Mouse (Mus musculus) G1E-ER4 (cell line): ENCODE data around the gene Bbx. TPM values are rescaled to one million over a fixed set of nuclear protein-coding genes. Genes with fewer than 3 reads are reported as not detected.

Source experiments
- GATA1 ChIP-seq: IDR thresholded peaks from one replicate; pipeline ENCODE4 v1.8.0; 2012; ENCODE audit warnings: low read length, inconsistent platforms
- polyA plus RNA-seq: library from polyadenylated mRNA; stranded (reverse); fragments of >175 nt; gene quantifications from 2 replicates; pipeline ENCODE4 v1.2.3, GENCODE M21; 2012

The Bbx gene
- polyA plus RNA-seq, 1 experiment: 2.6 TPM

DNA sequence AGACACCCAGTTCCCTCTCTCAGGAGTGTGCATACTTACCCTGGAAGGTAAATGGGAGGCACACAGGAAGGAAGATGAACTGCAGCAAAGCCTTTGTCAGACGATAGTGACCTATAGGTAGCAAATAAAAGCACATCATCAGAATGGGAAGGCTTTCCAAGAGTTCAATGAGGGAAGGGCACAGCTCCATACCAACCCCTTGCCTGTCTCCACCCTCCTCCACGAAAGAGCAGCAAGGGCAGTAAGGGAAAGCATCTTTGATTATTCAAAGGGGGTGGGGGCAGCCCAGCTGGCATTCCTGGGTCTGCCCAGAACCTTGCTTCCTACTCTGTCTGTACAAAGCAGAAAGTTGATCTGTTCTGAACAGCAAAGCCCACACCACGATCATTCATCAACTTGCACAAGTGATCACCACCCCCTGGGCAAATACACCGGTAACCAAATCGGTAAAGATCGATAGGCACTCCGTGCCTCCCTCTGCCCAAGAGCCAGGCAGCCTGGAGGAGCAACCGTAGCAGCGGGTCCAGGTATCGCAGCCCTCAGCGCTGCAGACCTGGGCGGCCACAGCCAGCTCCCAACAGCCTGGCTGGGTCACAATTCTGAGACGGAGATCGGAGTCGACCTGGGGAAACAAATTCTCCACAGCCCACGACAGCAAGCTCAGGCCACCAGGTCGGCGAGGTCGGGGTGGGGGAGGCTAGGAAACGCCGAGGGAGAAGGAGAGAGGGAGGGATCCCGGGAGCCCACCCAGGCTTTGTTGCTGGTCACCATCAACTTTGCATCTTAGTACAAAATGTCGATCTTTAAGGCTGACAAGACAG, 3.1 kb downstream of the Bbx start:
- TF ChIP-seq GATA1: no peak

DNA sequence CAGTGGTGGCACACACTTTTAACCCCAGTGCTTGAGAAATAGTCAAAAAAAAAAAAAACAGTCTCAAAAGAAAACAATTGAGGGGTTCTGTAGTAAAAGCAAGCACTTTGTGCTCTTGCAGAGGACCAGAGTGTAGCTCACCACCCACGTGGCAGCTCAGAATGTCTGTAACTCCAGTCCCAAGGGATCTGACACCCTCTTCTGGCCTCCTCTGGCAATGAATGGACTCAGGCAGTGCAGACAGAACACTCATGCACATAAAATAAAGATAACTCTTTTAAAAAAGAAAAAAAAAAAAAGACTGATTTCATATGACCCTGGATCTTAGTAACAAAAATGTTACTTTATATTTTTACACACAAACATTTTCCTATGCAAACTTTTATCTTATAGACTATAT, 12.1 kb downstream of the Bbx start:
- TF ChIP-seq GATA1: no peak

DNA sequence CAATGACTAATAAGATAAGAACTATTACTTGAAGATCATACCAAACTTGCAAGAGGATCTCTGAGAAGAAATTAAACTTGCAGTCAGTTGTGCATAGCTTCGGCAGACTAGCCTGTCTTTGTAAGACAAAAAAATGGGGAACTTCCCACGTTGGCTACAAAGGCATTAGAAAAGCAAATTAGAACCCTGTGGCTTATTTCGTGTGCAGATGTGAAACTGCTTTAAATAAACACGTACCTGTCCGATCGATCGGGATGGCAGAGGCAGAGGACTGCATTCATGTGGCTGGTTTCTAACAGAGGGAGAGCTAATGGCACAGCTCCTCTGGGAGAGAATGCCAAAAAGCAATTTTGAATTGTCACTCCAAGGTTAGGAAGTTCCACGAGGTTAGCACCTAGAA, 16.8 kb downstream of the Bbx start:
- TF ChIP-seq GATA1: no peak

DNA sequence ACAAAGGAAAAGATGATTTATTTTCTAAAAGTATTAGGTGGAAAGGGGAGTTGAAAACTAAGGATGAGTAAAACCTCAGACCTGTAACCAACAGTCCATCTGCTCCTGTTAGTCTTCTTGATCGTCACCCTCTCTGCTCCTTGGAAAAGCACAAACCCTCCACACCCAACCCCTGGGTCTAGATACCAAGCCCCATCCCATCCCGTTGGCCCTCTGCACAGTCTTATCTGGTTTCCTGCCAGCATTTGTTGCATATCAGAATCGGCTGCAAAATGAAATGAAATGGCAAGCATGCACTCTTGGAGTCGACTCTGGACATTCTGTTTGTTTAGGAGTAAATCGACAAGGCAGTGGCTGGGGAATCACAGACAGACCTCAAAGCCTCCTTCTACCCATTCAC, 29.3 kb downstream of the Bbx start:
- no peak for TF ChIP-seq GATA1

DNA sequence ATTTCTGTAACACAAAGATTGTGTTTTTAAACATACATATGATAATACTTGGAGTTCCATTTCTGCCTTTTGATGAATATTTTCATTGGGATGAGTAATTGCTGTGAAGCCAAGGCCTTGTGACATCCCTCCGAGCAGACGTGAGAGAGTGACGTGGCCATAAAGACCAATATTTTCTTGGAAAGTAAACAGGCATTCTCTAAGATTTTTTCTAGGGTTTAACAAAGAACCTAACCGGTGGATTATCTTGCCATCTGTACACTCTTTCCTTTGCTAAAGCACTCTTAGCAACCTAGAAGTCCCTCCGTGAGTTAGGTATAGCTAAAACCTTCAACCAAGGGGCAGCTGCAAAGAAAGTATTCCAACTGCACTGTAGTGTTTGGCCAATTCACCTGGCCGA, 32.4 kb downstream of the Bbx start:
- no peak for TF ChIP-seq GATA1

DNA sequence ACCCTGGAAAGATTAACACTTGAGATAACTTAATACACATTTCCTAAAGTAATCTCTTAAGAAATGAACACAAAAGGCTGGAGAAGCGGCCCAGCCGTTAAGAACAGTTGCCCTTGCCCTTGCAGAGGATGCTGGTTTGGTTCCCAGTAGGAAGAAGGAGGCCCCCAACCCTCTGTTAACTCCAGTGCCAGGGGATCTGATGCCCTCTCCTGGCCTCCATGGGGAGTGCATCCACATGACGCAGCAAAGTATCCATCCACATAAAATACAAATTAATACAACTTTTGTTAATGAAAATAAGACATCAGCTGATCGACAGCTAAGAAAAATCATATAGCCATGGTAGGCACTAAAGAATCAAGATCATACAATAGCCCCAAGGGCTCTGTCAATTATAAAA, 33.6 kb downstream of the Bbx start:
- TF ChIP-seq GATA1: no peak

DNA sequence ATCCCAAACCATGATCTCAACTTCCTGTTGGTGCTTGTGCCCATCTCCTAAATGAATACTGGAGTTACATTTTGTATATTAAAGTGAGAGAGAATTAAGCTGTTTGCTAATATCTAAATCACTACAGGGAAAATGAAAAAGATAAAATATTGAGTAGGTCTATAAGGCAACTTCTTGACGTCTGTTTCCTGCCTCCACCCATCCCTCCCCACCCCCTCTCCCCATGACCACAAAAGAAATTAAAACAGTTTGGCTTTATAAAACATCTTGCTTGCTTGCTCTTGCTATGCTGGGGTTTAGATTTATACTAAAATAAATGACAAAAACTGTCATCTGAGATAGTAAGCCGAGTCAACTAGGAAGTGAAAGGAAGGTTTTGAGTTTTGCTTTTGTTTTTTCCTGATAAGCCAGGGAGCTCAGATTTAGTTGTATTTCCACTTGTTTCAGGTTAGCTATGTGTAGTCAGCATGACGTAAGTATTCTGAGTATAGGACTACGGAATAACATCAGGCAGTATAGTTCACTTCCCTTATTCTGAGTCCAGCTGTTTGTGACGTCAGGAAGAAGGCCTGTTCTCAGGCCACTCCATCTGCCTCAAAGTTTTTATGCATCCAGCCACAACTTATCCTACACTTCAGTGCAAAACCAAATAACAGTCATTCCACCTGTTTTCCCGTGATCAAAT, 36.1 kb downstream of the Bbx start:
- TF ChIP-seq GATA1: no peak

DNA sequence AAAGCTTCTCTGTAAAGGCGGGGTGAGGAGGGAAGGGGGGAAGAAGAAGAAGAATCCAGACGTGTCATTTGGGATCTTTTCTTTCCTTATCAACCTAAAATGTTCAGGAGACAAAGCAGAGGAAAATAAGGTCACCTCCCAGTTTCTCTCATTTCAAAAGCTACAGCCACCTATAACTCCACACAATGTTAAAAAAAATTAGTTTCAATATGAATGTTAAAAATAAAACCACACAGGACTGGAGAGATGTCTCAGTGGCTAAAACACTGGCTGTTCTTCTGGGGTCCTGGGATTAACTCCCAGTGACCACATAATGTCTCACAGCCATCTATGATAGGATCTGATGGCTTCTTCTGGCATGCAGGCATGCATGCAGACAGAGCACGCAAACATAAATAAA, 43.7 kb downstream of the Bbx start:
- TF ChIP-seq GATA1: no peak

DNA sequence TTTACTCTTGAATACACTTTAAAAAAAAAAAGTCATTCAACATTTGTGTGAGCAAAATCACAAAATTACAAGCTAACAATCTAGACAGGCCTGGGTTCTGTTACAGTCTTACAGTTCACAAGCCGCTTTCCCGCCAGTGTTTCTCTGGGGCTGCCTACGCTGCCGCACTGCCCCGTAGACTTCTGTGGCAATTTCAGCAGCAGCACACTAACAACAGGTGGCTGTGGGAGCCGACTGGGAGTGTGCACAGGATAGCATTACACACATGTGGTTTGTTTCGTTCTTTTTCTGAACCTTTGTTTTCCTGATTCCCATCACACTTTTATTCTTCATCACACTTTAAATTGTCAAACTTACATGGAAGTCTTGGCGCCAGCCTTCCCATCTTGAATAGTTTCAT, 48.6 kb downstream of the Bbx start:
- no peak for TF ChIP-seq GATA1

DNA sequence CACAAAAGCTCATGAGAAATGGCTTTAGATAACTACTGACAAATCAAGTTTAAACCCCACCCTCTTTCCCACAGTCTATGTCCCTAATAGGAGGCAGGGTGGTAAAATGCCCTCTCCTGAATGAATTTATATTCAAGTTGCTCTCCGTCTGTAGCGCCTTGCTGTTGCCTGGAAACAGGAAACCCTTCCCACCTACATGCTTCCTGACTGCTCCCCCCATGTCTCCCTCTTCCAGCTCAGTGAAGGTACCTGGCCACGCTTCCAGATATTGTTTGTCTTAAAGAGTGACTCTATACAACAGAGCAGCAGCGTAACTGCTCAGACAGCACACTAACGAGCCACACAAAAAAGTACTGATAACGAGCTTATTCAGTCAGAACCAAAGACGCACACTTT, 50.8 kb downstream of the Bbx start:
- TF ChIP-seq GATA1: no peak

DNA sequence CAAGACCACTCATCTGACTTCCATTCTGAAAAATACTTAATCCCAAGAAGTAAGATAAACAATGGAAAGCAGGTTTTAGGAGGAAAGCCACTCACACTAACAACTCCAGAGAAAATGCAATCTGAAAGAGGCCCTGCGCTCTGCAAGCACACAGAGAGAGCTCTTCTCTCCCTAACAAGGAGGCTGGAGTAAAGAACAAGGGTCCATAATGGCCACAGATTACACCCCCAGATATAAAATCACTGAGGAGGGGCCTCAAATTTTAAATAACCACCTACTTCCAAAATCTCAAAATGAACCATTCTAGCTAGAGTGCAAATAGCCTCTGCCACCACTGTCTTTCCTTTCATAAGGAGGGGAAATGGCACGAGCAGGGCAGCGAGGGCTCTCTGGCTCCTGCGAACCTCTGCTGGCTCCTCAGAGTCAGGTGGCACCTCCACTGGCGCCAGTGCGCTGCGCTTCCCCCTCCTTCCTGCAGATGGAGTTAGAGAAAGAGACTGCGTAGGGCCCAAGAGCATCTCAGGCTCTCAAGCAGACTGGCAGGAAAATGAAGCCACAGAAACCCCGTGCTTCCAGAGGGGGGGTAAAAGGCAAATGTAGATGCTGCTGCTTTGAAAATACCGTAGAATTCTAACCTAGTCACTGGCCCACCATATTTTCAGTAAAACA, 51.4 kb downstream of the Bbx start:
- TF ChIP-seq GATA1: no peak

DNA sequence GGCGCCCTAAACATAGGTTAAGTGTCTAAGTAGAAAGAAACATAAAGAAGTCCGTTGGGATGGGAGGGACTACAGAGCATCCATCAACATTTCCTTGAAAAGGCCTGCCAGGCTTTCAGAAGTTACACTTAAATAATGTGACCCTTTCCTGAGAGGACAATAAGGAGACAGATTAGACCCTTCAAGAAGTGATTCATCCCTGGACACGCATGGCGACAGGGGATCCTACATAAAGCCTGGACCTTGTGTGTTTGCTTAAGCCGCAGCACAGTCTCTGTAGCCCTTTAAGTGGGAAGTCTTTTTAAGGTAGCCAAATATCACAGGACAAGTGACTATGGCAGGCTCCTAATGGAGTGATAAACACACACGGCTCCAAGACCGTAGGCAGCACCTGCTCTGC, 52.0 kb downstream of the Bbx start:
- no peak for TF ChIP-seq GATA1

DNA sequence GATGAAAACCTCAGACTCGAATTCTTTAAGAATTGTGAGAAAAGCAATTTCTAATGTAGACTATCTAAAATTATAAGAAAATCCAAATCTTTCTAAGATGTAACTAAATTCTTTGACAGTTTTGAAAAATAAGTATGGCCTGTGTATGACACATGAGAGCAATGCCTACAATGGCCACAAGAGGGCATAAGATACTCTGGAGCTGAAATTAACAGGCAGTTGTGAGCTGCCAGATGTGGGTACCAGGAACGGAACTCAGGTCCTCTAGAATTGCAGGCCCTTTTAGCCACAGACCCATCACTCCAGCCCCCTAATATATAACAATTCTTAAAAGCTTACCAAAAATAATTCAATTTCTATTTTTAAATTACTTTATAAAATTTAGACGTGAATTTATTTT, 57.6 kb downstream of the Bbx start:
- TF ChIP-seq GATA1: no peak

DNA sequence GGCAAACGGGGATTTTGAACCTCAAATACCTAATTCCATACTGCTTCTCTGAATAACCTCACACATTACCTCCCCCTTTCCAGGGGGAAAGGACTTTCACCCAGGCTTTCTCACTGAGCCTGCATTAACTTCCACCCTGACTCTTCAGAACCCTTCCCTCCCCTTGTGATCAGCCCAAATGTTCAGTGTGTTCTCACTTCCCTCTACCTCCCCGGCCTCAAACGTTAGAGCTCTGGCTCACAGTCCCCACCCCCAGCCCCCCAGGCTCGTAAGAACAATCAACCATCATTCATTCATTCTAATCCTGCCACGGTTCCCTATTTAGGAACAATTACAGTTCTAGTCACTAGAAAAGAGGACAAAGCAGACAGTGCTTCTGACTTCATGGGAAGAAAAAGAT, 58.5 kb downstream of the Bbx start:
- TF ChIP-seq GATA1: no peak

DNA sequence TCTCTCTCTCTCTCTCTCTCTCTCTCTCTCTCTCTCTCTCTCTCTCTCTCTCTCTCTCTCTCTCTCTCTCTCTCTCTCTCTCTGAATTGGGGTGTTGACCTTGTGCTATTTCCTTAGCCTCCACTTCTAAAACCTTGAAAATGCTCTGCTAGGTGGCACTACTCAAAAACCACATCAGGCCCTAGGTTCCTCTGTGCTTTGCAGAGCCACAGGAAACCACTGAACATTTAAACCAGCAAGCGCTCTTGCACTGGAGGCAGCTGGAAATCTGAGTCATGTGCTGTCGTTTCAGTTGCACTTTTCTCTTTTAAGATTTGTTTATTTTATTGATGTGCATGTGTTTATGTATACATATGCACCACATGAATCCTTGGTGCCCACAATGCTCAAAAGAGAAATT, 59.6 kb downstream of the Bbx start:
- TF ChIP-seq GATA1: no peak

DNA sequence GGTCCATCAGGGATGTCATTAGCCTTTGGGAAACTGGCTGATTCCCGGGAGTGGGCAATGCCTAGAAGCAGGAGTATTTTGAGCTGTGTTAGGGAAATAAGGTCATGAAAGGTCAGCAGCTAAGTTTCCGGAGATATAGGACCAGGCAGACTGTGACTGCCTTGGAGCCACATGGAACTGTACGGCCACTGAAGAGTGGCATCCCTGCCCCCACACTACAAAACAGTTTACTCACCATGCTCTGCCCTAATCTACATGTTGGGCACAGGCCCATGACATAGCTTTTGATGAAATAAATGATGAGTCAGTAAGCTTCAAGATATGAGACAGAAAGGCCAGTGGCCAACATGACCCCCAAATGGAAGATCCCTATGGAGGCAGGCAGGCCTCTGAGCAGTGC, 60.7 kb downstream of the Bbx start:
- no peak for TF ChIP-seq GATA1

DNA sequence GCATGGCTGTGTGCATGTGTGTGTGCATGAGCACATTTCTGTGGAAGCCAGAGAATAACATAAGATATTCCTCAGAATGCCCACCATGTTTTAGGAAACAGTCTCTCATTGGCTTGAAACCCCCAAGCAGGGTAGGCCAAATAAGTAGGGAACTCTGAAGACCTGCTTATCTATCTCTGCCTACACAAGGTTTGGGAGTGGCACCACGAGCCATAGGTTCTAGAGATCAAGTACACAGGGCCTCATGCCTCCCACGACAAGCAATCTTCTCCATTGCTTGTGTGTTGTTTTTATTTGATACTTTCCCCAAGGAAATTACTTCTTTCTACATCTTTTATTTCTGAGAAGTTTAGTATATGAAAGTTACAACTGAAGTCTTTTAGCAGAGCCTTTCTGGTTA, 61.8 kb downstream of the Bbx start:
- no peak for TF ChIP-seq GATA1
